Mouse (Mus musculus) midbrain, postnatal 0 days (tissue): ENCODE data around the gene Stk38. TPM values are rescaled to one million over a fixed set of nuclear protein-coding genes. Genes with fewer than 3 reads are reported as not detected.

ENCODE experiments used
- ATAC-seq: fragments of 200-750 bp; cut with Nextera tagmentation; 2 replicates; pipeline ENCODE4 v1.8.0; 2017; ENCODE audit warnings: moderate number of reproducible peaks, mild to moderate bottlenecking, moderate TSS enrichment, moderate library complexity; ENCODE audit not compliant: low FRiP score
- DNase-seq: peaks from one replicate; pipeline ENCODE4 v3.0.0-alpha.2; 2015; ENCODE audit warnings: low spot score
- H3K27ac ChIP-seq: fragments of 300-500 bp; sonication (generic); 2 replicates; pipeline ENCODE4 v1.5.1; 2014; ENCODE audit warnings: low read depth, mild to moderate bottlenecking, low read length, mixed read lengths
- H3K27me3 ChIP-seq: fragments of 300-500 bp; sonication (generic); 2 replicates; pipeline ENCODE4 v1.6.1; 2014; ENCODE audit warnings: low read length, control low read depth, mixed read lengths; ENCODE audit not compliant: insufficient read depth
- H3K36me3 ChIP-seq: fragments of 300-500 bp; sonication (generic); 2 replicates; pipeline ENCODE4 v1.6.1; 2014; ENCODE audit warnings: low read length, control low read depth, mixed read lengths; ENCODE audit not compliant: insufficient read depth
- H3K4me1 ChIP-seq: fragments of 300-500 bp; sonication (generic); 2 replicates; pipeline ENCODE4 v1.6.1; 2014; ENCODE audit warnings: mild to moderate bottlenecking, control low read depth, antibody characterized with exemption, low read length, mixed read lengths; ENCODE audit not compliant: insufficient read depth
- H3K4me2 ChIP-seq: fragments of 300-500 bp; sonication (generic); 2 replicates; pipeline ENCODE4 v1.6.1; 2014; ENCODE audit warnings: low read depth, mild to moderate bottlenecking, low read length, mixed read lengths; ENCODE audit not compliant: poor library complexity, severe bottlenecking
- H3K4me3 ChIP-seq: fragments of 300-500 bp; sonication (generic); 2 replicates; pipeline ENCODE4 v1.5.1; 2014; ENCODE audit warnings: low read depth, mild to moderate bottlenecking, low read length, moderate library complexity
- H3K9ac ChIP-seq: fragments of 300-500 bp; sonication (generic); replicated peaks from 2 replicates; pipeline ENCODE4 v1.6.1; 2014; ENCODE audit warnings: mild to moderate bottlenecking, low read length, moderate library complexity, mixed read lengths; ENCODE audit not compliant: poor library complexity, severe bottlenecking
- H3K9me3 ChIP-seq: fragments of 300-500 bp; sonication (generic); 2 replicates; pipeline ENCODE4 v1.6.1; 2016; ENCODE audit warnings: low read length, control low read depth
- CTCF ChIP-seq: IDR thresholded peaks from 2 replicates; pipeline ENCODE4 v1.5.1; 2016; ENCODE audit warnings: antibody characterized with exemption, mild to moderate bottlenecking
- WGBS: fragments of 180-500 bp; shearing (Covaris S2); extraction: QIAGEN DNeasy Blood & Tissue Kit; methylation state at CpG from one replicate; pipeline ENCODE4 v1.1.7; 2014; 5-methylcytosine and 5-hydroxymethylcytosine counted together
- polyA plus RNA-seq: library from polyadenylated mRNA; unstranded; fragments of >200 nt; fragmentation: Nextera tagmentation; extraction: Ambion mirVana; gene quantifications from 2 replicates; pipeline ENCODE4 v1.2.1, GENCODE M21; 2015
- total RNA-seq: library from RNA; depleted of rRNA; stranded (reverse); fragments of >200 nt; gene quantifications from 2 replicates; pipeline ENCODE4 v1.2.3, GENCODE M21; 2014

The Stk38 gene
- total and polyA plus RNA-seq, 2 experiments from 2014 or later, result 44.2 to 47.9 TPM

- no peak overlapping the region for H3K4me3 ChIP-seq
- H3K9ac ChIP-seq, result no peak overlapping the region
- no peak for TF ChIP-seq CTCF
- H3K27me3 ChIP-seq, result no peaks in the 10 kb centered on the region
- H3K4me2 ChIP-seq, result no peak overlapping the region
- H3K9me3 ChIP-seq, result no peaks in the 10 kb centered on the region
- no peak overlapping the region for H3K27ac ChIP-seq
- ATAC-seq (no peak), DNase-seq (no peak)
- WGBS, result 74% methylated on average over 19 of the region's 19 CpGs
- H3K4me1 ChIP-seq, result no peaks in the 10 kb centered on the region
- no peaks in the 10 kb centered on the region for H3K36me3 ChIP-seq
Measured at GRCm38 (mm10) chr17:28934120-28934916, 73.5 kb downstream of the Stk38 start.

GRCm38 (mm10) chr17:28932274-28932673, 75.5 kb downstream of the Stk38 start:
- ATAC-seq (no peak), DNase-seq (no peak)
- Histone ChIP-seq H3K9me3 (no peaks in the 10 kb centered on the region), H3K4me2 (no peak overlapping the region), H3K4me1 (no peaks in the 10 kb centered on the region), H3K4me3 (no peak overlapping the region), H3K27me3 (no peaks in the 10 kb centered on the region), H3K27ac (no peak overlapping the region), H3K36me3 (no peaks in the 10 kb centered on the region), H3K9ac (no peak overlapping the region)
- TF ChIP-seq CTCF, result no peak
- WGBS, result 89% methylated on average over 4 of the region's 4 CpGs

GRCm38 (mm10) chr17:28931436-28932211, 76.2 kb downstream of the Stk38 start:
- Histone ChIP-seq H3K4me3 (no peak overlapping the region), H3K4me1 (no peaks in the 10 kb centered on the region), H3K27me3 (no peaks in the 10 kb centered on the region), H3K9ac (no peak overlapping the region), H3K4me2 (no peak overlapping the region), H3K9me3 (no peaks in the 10 kb centered on the region), H3K36me3 (no peaks in the 10 kb centered on the region), H3K27ac (no peak overlapping the region)
- ATAC-seq (no peak), DNase-seq (no peak)
- 86% methylated on average over 18 of the region's 18 CpGs for WGBS
- TF ChIP-seq CTCF, result no peak

GRCm38 (mm10) chr17:28930392-28931074, 77.3 kb downstream of the Stk38 start:
- WGBS, result 27% methylated on average over 14 of the region's 14 CpGs
- Histone ChIP-seq H3K27me3 (no peaks in the 10 kb centered on the region), H3K4me1 (no peaks in the 10 kb centered on the region), H3K9ac (no peak overlapping the region), H3K4me3 (no peak overlapping the region), H3K9me3 (no peaks in the 10 kb centered on the region), H3K4me2 (no peak overlapping the region), H3K36me3 (no peaks in the 10 kb centered on the region), H3K27ac (no peak overlapping the region; the same call in 1 of the 2 replicates)
- ATAC-seq (no peak), DNase-seq (peak; percentile 70)
- peak; percentile 42 for TF ChIP-seq CTCF

GRCm38 (mm10) chr17:28929369-28929768, 78.4 kb downstream of the Stk38 start:
- H3K4me3 ChIP-seq, result no peak overlapping the region
- DNase-seq, result no peak
- ATAC-seq, result no peak
- H3K9ac ChIP-seq, result no peak overlapping the region
- H3K4me2 ChIP-seq, result no peak overlapping the region
- no peak for TF ChIP-seq CTCF
- WGBS, result 97% methylated on average over 4 of the region's 4 CpGs
- H3K9me3 ChIP-seq, result no peaks in the 10 kb centered on the region
- no peaks in the 10 kb centered on the region for H3K36me3 ChIP-seq
- no peak overlapping the region for H3K27ac ChIP-seq
- no peaks in the 10 kb centered on the region for H3K27me3 ChIP-seq
- H3K4me1 ChIP-seq, result no peaks in the 10 kb centered on the region
